Mouse (Mus musculus): ENCODE measurements around the gene Ccdc38. TPM values are rescaled to one million over a fixed set of nuclear protein-coding genes. Genes with fewer than 3 reads are reported as not detected.
A peak's percentile ranks its signal among the peaks of the same experiment; 100 is the strongest.

Ccdc38 gene
- total RNA-seq (2014; rRNA removed) = 0.07 and 0.28 TPM in 2 replicates
- 0.06 and 0.40 TPM in 2 replicates for polyA plus RNA-seq (2012; rRNA removed)

DNA sequence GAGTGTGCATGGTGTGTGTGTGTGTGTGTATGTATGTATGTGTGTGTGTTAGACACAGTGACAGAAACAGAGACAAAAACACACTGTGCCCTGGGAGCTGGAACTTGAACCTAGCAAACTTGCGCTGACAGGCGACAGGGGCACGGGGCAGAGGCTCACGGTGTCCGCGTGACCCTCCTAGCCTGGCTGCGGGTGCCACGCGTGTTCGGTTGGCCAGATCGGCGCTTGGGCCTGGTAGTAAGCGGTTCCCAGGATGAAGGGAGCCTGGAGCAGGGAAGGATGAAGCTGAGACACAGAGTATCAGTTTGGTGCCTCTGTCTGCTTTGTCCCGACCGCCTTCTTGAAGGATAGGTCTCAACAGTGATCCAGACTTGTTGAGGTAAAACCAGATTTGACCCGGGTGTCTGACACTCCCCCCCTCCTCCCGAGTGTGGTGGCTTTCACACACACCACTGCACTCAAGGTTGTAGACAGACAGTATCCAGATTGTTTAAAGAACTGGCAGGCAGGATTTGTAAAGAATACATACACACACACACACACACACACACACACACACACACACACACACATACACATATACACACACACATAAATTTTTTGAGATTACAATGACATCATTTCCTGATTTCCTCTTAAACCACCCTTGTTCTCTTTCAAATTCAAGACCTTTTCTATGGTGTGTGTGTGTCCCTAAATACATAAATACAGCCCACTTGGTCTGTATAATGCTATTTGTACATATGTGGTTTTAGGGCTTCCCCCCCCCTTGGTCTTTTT is at the start of gene Ccdc38:
Gene Ccdc38 (plus strand): TSS at position 202 of the 780 bp plus-strand sequence.
- TF ChIP-seq CTCF (IDR thresholded peaks at IDR 0.05; ENCODE audit: low read depth, low read length) (no peak), POLR2A (IDR thresholded peaks at IDR 0.05; ENCODE audit: extremely low read depth, insufficient read depth, low read length) (no peak)
- H3K9ac ChIP-seq (ENCODE audit: low read depth, low read length) = peak within 1 kb of the TSS; percentile 80
- no peaks in the 10 kb centered on the region for H3K27me3 ChIP-seq (ENCODE audit: control insufficient read depth, insufficient read depth, low read length)
- 18% methylated on average over 17 of the region's 17 CpGs for WGBS
- H3K4me3 ChIP-seq (ENCODE audit: insufficient read depth, low read depth, low read length) = peak within 1 kb of the TSS; percentile 63
- peaks cover 23% of the 10 kb centered on the region for H3K4me1 ChIP-seq (ENCODE audit: control insufficient read depth, insufficient read depth, low read length)
- peaks cover 2% of the 10 kb centered on the region; the same call in 1 of the 2 replicates for H3K36me3 ChIP-seq (ENCODE audit: control insufficient read depth, insufficient read depth, low read length)
- DNase-seq (ENCODE audit: extremely low read depth, low read depth, low spot score) = peak; percentile 91
- H3K27ac ChIP-seq (replicated peaks; ENCODE audit: insufficient read depth, low read depth, low read length) = peak within 1 kb of the TSS; percentile 92
- no peaks in the 10 kb centered on the region for H3K79me2 ChIP-seq (ENCODE audit: control insufficient read depth, insufficient read depth, low read length)

DNA sequence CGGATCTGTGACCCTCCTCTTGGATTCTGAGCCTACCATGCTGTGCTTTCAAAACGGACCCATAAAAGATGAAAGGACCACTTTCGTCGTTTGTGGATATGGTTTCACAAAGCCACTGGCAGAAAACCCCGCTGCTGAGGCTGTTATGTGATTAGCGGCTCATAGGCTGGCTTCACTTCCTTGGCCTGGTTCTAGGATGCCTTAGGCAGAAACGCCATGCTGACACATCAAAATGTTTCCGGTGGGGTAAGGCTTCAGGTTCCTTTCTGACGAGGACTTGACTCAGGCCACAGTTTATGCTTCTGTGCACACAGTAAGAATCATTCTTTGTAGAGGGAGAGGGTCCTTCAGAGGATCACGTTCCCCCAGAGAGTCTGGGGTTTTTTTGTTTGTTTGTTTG is 39.6 kb upstream of the Ccdc38 start:
- no peaks in the 10 kb centered on the region for H3K4me1 ChIP-seq (ENCODE audit: control insufficient read depth, insufficient read depth, low read length)
- H3K4me3 ChIP-seq (ENCODE audit: insufficient read depth, low read depth, low read length) = no peak overlapping the region
- TF ChIP-seq CTCF (IDR thresholded peaks at IDR 0.05; ENCODE audit: low read depth, low read length) (no peak), POLR2A (IDR thresholded peaks at IDR 0.05; ENCODE audit: extremely low read depth, insufficient read depth, low read length) (no peak)
- H3K36me3 ChIP-seq (ENCODE audit: control insufficient read depth, insufficient read depth, low read length) = peaks cover 36% of the 10 kb centered on the region
- DNase-seq (ENCODE audit: extremely low read depth, low read depth, low spot score) = no peak
- H3K27me3 ChIP-seq (ENCODE audit: control insufficient read depth, insufficient read depth, low read length) = no peaks in the 10 kb centered on the region
- 79% methylated on average over 10 of the region's 10 CpGs for WGBS
- H3K9ac ChIP-seq (ENCODE audit: low read depth, low read length) = no peak overlapping the region
- H3K27ac ChIP-seq (replicated peaks; ENCODE audit: insufficient read depth, low read depth, low read length) = no peak overlapping the region
- no peaks in the 10 kb centered on the region for H3K79me2 ChIP-seq (ENCODE audit: control insufficient read depth, insufficient read depth, low read length)

DNA sequence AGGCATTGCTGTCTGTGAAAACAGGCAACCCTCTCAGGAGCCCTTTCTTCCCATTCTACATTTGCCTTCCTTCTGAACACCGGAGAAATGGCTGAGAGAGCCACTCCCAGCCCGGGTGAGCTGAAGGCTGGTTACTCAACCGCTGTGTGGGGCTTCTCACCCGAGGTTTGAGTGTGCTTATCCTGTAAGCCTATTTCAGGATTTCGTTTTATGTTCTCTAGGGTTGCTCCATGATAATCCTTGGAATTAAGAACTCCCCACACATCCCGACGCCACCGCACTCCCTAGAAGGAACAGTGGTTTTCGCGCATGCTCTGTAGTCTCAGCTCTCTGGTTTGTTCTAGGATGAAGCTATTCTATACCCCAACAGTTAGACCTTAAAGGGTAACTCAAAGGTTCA is 39.1 kb upstream of the Ccdc38 start:
- WGBS = 88% methylated on average over 10 of the region's 10 CpGs
- no peaks in the 10 kb centered on the region for H3K27me3 ChIP-seq (ENCODE audit: control insufficient read depth, insufficient read depth, low read length)
- no peak overlapping the region for H3K9ac ChIP-seq (ENCODE audit: low read depth, low read length)
- TF ChIP-seq CTCF (IDR thresholded peaks at IDR 0.05; ENCODE audit: low read depth, low read length) = no peak
- no peak for TF ChIP-seq POLR2A (IDR thresholded peaks at IDR 0.05; ENCODE audit: extremely low read depth, insufficient read depth, low read length)
- H3K4me1 ChIP-seq (ENCODE audit: control insufficient read depth, insufficient read depth, low read length) = no peaks in the 10 kb centered on the region
- H3K27ac ChIP-seq (replicated peaks; ENCODE audit: insufficient read depth, low read depth, low read length) = no peak overlapping the region
- no peaks in the 10 kb centered on the region for H3K79me2 ChIP-seq (ENCODE audit: control insufficient read depth, insufficient read depth, low read length)
- H3K4me3 ChIP-seq (ENCODE audit: insufficient read depth, low read depth, low read length) = no peak overlapping the region
- peaks cover 32% of the 10 kb centered on the region for H3K36me3 ChIP-seq (ENCODE audit: control insufficient read depth, insufficient read depth, low read length)
- DNase-seq (ENCODE audit: extremely low read depth, low read depth, low spot score) = no peak

DNA sequence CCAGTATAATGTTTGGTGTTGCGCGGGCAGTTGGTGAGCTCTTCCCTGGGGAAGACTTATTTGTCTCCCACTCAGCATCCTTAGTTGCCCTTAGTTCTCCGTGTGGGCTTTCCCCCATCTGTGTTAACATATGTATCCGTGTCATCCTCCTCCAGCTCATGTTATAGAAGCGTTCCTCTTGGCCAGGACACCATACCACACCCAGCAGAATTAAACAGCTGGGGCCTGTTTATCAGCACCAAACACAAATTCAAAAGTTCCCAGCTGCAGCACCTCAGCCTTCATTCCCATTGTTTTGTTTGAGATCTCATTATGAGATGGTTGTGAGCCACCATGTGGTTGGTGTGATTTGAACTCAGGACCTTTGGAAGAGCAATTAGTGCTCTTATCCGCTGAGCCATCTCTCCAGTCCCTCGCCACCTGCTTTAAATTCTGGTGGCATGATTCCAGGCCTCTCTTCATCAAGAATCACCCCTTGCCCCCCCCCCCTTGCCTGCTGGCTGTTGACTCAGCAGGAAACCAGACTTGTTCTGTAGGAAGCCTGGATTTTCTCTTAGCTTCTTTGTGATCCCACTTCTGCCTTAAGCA is 32.0 kb upstream of the Ccdc38 start:
- Histone ChIP-seq H3K79me2 (ENCODE audit: control insufficient read depth, insufficient read depth, low read length) (no peaks in the 10 kb centered on the region), H3K4me3 (ENCODE audit: insufficient read depth, low read depth, low read length) (no peak overlapping the region), H3K9ac (ENCODE audit: low read depth, low read length) (no peak overlapping the region), H3K27ac (replicated peaks; ENCODE audit: insufficient read depth, low read depth, low read length) (no peak overlapping the region), H3K36me3 (ENCODE audit: control insufficient read depth, insufficient read depth, low read length) (peaks cover 23% of the 10 kb centered on the region), H3K27me3 (ENCODE audit: control insufficient read depth, insufficient read depth, low read length) (no peaks in the 10 kb centered on the region), H3K4me1 (ENCODE audit: control insufficient read depth, insufficient read depth, low read length) (no peaks in the 10 kb centered on the region; the same call in 1 of the 2 replicates)
- WGBS = 86% methylated on average over 7 of the region's 7 CpGs
- TF ChIP-seq POLR2A (IDR thresholded peaks at IDR 0.05; ENCODE audit: extremely low read depth, insufficient read depth, low read length) (no peak), CTCF (IDR thresholded peaks at IDR 0.05; ENCODE audit: low read depth, low read length) (no peak)
- no peak for DNase-seq (ENCODE audit: extremely low read depth, low read depth, low spot score)

DNA sequence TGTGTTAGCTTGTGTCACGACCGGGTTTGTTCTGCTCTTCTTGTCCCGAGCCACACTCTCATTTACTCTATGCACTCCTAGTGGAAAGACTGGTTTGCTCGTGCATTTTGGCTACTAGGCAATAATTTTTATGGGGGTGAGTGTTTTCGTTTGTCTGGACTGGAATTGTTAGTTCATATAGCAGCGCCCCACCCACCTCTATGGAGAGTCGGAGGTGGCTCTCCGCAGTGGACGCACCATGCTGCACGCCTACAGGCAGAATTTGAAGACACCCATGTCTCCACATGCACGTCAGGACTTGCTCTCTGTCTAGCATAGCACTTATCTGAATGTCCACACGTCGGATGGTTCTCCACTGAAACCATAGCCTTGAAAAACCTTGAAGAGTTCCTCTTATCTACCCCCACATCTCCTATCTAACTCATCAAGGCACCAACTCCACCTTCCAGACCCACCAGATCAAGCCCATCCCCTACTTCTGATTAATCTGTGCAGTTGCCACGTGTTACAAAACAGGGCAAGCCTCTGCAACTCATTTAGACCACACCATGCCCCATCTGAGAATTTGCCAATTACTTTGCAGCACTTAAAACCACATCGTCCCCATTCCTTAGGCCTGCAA is 30.8 kb upstream of the Ccdc38 start:
- no peak overlapping the region for H3K27ac ChIP-seq (replicated peaks; ENCODE audit: insufficient read depth, low read depth, low read length)
- DNase-seq (ENCODE audit: extremely low read depth, low read depth, low spot score) = no peak
- H3K79me2 ChIP-seq (ENCODE audit: control insufficient read depth, insufficient read depth, low read length) = no peaks in the 10 kb centered on the region
- no peak overlapping the region for H3K9ac ChIP-seq (ENCODE audit: low read depth, low read length)
- H3K4me3 ChIP-seq (ENCODE audit: insufficient read depth, low read depth, low read length) = no peak overlapping the region
- no peaks in the 10 kb centered on the region; the same call in 1 of the 2 replicates for H3K4me1 ChIP-seq (ENCODE audit: control insufficient read depth, insufficient read depth, low read length)
- 88% methylated on average over 15 of the region's 15 CpGs for WGBS
- no peaks in the 10 kb centered on the region for H3K27me3 ChIP-seq (ENCODE audit: control insufficient read depth, insufficient read depth, low read length)
- peaks cover 21% of the 10 kb centered on the region for H3K36me3 ChIP-seq (ENCODE audit: control insufficient read depth, insufficient read depth, low read length)
- TF ChIP-seq CTCF (IDR thresholded peaks at IDR 0.05; ENCODE audit: low read depth, low read length) (no peak), POLR2A (IDR thresholded peaks at IDR 0.05; ENCODE audit: extremely low read depth, insufficient read depth, low read length) (no peak)
